Mouse (Mus musculus) MN1 (cell line): ENCODE data around the gene Smoc1.

Experiments used
- DNase-seq: peaks from one replicate; pipeline ENCODE4 v3.0.0-alpha.2; 2016; ENCODE audit warnings: low spot score

The Smoc1 gene

GRCm38 (mm10) chr12:81026277-81026994 lies at the start of gene Smoc1:
TSS of gene Smoc1 (plus strand) at chr12:81026808.
- DNase-seq, result peak; percentile 78

GRCm38 (mm10) chr12:80982326-80982725 lies 44.3 kb upstream of the Smoc1 start:
- DNase-seq, result peak; percentile 77

GRCm38 (mm10) chr12:80983695-80984094 lies 42.9 kb upstream of the Smoc1 start:
- DNase-seq, result peak; percentile 16

GRCm38 (mm10) chr12:80986628-80987027 lies 40.0 kb upstream of the Smoc1 start:
- no peak for DNase-seq

- DNase-seq, result no peak
Observed at GRCm38 (mm10) chr12:80988286-80988685, 38.3 kb upstream of the Smoc1 start.

- no peak for DNase-seq
Observed at GRCm38 (mm10) chr12:80990901-80991445, 35.6 kb upstream of the Smoc1 start.

DNA sequence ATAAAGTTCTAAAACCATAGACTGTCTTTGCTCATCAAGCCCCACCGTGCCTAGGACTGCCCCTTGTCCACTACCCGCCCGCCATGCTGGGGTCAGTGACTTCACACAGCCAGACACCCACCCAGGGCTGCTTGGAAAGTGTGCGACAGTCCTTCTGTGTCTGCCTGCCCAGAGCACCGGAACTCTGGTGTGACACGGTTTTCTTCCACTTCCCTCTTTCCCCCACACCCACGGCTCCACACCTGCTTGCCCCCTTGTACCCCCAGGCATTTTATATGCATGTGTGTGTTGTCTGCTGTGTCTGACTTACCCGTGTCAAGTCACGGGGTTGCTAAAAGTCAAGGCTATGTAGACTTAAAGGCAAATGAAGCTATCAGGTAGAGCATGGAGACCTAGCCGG lies 34.8 kb upstream of the Smoc1 start:
- no peak for DNase-seq

DNA sequence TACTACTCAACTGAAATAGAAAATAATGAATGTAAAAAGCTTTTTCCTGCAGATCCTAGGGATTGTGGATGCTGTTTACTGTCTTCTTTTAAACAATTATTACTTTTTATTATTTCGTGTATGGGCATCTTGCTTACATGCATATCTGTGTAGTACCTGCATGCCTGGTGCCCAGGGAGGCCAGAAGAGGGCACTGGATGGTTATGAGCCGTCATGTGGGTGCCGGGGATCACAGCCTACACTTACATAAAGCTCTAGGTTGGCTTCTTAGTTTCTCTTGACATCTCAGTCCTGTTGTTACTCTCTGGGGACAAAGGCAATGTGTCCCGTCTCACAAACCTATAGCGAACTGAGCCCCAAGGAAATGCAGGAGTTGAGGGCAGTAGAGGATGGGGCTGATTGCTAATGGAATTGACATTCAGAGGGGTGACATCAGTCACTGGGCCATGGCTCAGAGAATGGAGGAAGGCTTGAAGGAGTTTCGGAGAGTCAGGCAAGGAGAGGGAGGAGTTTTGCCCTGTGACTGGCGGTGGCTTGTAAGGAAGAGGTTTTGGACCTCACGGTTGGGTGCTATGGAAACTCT lies 34.0 kb upstream of the Smoc1 start:
- no peak for DNase-seq

DNA sequence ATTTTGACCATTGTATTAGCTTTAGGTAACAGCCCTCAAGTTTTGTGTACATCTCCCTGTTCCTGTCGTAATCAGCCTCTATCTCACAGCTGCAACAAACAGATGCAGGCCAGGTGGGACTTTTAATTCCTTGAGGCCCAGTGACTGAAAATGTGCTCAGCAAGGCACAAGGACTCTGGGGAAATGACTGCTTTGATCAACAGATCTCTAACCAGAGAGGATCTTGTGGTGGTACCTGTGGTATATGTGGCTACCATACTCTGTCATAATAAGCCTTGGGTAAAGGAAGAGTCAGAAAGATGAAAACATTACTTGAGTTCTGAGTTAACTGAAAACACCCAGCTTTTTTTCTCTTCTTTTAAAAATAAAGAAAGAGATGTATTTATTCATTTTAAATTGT lies 32.8 kb upstream of the Smoc1 start:
- no peak for DNase-seq

DNA sequence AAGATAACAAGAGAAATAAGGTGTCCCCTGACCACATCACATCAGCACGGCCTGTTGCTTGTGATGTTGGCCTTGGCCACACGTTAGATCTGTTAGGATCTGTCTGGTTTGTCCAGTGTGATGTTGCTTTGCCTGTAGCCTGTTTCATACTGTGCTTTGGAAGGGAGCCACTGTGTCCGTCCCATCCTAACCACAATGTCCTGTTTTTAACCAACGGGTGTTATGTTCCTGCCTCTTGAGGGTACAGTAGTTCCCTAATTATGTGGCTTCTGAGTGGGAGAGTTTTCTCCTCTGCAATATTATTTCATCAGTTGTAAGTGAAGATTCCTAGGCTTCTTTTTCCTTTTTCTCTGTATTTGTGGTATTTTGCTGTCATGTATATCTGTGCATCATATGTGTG lies 31.3 kb upstream of the Smoc1 start:
- no peak for DNase-seq

DNA sequence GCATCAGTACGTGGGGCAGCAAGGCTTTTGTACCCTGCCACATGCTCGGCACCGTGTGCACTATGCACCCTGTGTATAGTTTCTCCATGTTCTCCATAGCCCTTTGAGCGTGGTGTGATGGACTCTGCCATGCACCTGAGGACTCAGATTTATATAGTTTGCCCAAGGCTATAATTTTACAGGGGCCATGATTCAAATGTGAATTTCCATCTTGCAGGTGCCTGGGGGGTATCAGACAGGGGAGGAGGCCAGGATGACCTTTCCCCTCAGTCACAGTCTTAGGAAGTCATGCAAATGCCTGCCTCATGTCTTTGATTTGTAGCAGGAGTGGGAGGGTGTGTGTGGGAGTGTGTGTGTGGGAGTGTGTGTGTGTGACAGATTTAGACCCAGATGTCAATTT lies 29.0 kb upstream of the Smoc1 start:
- no peak for DNase-seq

- DNase-seq, result no peak
Observed at GRCm38 (mm10) chr12:80998528-80999221, 27.9 kb upstream of the Smoc1 start.

- DNase-seq, result no peak
Observed at GRCm38 (mm10) chr12:81000924-81001323, 25.7 kb upstream of the Smoc1 start.

DNA sequence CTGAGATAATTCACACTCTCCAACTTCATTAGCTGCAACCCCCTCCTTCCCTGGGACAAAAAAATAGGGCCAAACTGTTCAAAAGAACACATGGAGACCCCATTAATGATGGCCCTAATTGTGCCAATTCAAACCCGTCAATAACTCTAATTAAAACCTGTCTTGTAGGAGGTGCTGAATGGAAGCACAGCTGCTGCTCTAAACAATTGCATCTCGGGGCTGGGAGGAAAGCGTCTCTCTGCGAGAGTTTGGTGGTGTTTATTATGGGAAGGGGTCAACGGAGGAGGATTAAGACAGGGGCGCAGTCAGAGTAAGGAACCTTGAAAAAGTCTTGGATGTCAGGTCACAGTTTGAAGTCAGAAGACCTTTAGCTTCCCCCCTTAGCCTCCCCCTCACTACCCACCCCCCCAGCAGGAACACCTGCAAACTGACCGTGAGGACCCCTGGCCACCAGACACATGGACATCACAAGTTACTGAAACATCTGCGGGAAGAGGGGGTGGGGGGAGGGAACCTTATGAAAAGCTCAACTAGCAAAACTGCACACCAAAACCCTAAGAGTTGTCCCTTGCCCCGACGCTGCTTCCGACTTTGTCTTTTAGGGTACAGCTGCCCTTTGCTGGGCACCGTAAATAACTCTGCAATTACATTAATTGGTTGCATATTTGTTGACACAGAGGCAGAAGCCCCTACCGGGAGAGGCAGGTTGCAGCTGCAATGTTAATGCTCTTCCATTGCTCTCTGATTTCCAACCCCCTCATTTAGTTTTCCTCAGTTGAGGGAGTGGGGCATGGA lies 23.6 kb upstream of the Smoc1 start:
- no peak for DNase-seq

DNA sequence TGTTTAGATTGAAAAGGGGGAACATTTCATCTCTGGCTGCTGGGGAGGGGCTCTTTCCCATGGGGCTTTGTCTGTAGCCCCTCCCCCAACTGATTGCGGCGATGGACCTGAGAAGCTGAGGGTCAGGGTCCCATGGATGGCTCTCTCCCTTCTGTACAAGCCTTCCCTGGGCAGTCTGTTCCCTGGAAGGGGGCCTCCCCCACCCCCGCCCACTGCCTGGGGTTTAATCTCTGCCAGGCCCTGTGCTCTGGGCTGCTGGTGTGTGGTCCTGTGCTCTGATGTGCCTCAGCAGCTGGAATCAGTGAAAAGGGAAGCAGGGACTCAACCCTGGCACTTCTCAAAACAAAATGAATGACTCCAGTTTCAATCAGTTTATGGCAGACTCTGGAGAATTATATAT lies 16.8 kb upstream of the Smoc1 start:
- no peak for DNase-seq

DNA sequence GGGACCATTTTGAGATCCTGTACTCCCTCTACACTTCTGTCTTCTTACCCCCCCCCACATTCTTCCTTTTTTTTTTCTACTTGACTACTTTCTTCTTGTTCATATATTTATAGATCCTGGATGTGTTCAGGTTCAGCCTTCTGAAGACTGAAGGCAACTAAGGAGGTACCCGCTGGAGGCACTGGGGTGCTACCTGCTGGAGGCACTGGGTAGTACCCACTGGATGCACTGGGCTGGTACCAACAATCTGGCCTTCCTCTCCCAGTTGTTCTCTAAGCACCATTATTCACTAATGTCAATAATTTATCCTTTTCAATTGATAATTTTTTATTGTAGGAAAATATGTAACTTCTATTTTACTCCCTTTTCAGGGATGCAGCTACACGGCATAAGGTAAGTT lies 14.6 kb upstream of the Smoc1 start:
- DNase-seq, result no peak

DNA sequence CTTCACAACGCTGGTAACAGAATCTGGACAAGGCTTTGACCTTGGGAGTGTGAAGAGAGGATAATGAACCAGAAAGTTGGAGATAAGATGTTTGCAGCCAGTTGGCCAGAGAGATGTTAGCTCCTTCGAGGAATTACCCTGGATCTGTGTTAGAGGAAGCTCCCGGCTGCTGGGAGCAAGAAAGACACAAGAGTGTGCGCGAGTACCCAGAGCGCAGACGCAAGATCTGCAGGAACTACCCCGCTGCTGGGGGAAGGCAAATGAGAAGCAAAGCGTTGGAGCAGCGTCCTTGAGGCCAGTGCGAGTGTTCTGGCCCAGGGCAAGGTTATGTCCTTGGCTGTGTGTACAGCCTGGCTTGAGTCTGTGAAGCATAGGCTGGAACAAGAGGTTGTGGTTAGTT lies 13.1 kb upstream of the Smoc1 start:
- no peak for DNase-seq

- no peak for DNase-seq
Observed at GRCm38 (mm10) chr12:81017624-81018023, 9.0 kb upstream of the Smoc1 start.

DNA sequence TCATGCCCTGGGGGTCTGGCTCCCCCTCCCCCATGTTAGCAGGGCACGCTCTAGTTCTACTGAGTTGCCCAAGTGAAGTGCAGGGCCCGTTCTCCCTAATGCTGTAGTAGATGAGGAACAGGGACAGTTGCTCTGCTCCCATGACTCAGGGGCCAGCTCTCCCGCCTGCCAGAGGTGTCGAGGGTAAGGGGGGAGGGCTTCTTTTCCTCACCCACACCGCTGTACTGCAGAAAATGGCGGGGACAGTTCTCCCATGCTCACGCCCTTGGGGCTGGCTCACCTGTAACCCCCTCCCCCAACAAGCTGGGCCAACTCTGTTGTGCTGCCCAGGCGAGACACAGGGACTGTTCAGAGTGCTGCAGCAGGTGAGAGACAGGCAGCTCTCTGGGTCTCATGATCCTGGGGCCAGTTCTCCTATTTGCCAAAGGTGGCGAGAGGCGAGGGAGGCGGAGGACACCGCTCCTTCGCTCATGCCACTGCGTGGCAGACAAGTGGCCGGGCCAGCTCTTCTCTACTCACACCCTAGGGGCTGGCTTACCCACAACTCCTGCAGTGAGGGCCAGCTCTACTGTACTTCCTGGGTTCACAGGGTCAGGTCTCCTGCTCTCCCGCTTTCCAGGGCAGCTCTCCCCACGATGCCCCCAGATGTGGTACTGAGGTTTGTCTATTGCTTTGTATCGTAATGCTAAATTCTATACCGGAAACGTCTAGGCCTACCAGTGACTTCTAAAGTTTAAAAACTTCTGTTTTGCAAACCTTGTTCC lies 7.9 kb upstream of the Smoc1 start:
- DNase-seq, result peak; percentile 69

DNA sequence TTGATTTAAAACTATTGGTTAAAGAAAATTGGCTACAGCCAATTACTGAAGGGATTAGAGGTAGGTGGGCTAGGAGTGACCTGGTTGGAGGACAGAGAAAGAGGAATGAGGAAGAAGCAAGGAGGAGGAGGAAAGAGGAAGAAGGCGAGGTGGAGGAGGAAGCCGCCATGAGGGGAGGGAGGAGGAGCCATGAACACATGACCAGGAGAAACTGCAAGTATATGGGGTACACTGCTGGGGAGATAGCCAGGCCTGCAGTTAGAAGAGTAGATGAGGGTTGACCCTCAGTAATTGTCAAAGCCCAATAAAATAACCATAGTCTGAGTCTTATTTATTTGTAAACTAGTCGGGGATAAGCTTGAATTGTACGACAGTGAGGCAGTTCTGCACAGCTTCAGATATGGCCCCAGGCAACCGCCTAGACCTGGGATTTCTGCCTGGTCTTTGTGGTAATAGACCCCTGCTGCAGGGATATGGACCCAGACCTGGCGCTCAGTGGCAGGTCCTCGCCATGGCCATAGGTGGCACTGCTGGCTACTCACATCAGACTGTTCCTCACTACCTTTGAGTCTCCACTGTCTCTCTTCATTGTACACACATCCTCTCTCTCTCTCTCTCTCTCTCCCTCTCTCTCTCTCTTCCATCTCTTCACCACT lies 7.2 kb upstream of the Smoc1 start:
- DNase-seq, result peak; percentile 87

- DNase-seq, result no peak
Observed at GRCm38 (mm10) chr12:81024407-81024806, 2.2 kb upstream of the Smoc1 start.
